In the genomic region with DNA sequence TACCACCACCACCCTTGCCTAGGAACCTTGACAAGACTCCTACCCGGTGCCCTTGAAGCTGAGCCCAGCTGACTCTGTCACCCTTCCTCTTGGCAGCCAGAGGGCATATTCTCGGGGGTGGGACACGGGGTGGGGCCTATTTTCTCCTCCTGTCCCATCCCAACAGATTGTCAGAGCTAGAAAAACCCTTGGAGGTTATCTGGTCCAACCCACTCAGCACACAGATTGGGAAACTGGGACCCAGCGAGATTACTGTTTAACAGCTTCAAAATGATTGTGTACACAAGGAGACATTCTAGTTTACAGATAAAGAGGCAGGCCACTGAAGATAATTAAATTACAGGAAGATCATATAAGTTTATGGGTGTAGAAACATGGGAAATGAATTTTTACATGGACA, we compare ENCODE assay signal across 21 mouse cellular contexts. TPM values are rescaled to one million over a fixed set of nuclear protein-coding genes. Genes with fewer than 3 reads are reported as not detected.
"Had no signal": no experiment of that assay in that cellular context is flagged by ENCODE, and none has a peak within 500 bp of the region (broad histone marks: within the 10 kb centered on the region; RNA-seq: fewer than 3 reads in every experiment).

Gene P2ry4 (minus strand): TSS at position 79 of the 400 bp plus-strand sequence.

- H3K4me1 ChIP-seq: midbrain, embryonic 13.5 days; midbrain, embryonic 15.5 days; neural tube, embryonic 12.5 days; stomach, embryonic 15.5 days had no signal

- DNase-seq: lung, adult 18-20 months; lung, embryonic 14.5 days; lung, postnatal 10 days; lung, postnatal 4 days; right cerebral cortex, postnatal 14 days; thymus, adult 2 months; thymus, postnatal 36 days had no signal

- H3K9ac ChIP-seq: lung, embryonic 14.5 days; midbrain, embryonic 13.5 days; midbrain, embryonic 15.5 days; neural tube, embryonic 12.5 days; stomach, embryonic 15.5 days had no signal

- H3K36me3 ChIP-seq: midbrain, embryonic 13.5 days; midbrain, embryonic 15.5 days; neural tube, embryonic 12.5 days; stomach, embryonic 15.5 days had no signal

- H3K4me2 ChIP-seq: lung, embryonic 14.5 days; midbrain, embryonic 11.5 days; midbrain, embryonic 13.5 days; midbrain, embryonic 15.5 days; neural tube, embryonic 12.5 days; stomach, embryonic 15.5 days had no signal

- ATAC-seq: midbrain, embryonic 13.5 days; midbrain, embryonic 15.5 days had no signal

- H3K4me3 ChIP-seq: megakaryocyte, embryonic 14.5 days; midbrain, embryonic 13.5 days; midbrain, embryonic 15.5 days; neural tube, embryonic 12.5 days; stomach, embryonic 15.5 days had no signal

- H3K27ac ChIP-seq: midbrain, embryonic 13.5 days; midbrain, embryonic 15.5 days; neural tube, embryonic 12.5 days; stomach, embryonic 15.5 days; stomach, postnatal 0 days had no signal

- H3K27me3 ChIP-seq: neural tube, embryonic 12.5 days had no signal

- H3K9me3 ChIP-seq: midbrain, embryonic 13.5 days; midbrain, embryonic 15.5 days; neural tube, embryonic 12.5 days; stomach, embryonic 15.5 days had no signal

RNA-seq across cellular contexts. Expression of gene P2ry4, which starts in this region (rescaled TPM):
- total RNA-seq: monocyte, adult 5-6 weeks; neutrophil, adult 5-6 weeks had no signal
- polyA plus RNA-seq: lung, embryonic 14.5 days; lung, embryonic 16.5 days; midbrain, embryonic 11.5 days; midbrain, embryonic 13.5 days; midbrain, embryonic 15.5 days; midbrain, postnatal 0 days; neural tube, embryonic 12.5 days; neural tube, embryonic 14.5 days; spleen, adult 2 months; testis, adult 2 months had no signal
